In genomic region chr1:91209343-91209742, GRCm38 (mm10) we compare ENCODE assay signal across 8 mouse cellular contexts. TPM values are rescaled to one million over a fixed set of nuclear protein-coding genes. Genes with fewer than 3 reads are reported as not detected.
DNase-seq lines count a peak whose midpoint lies in the region; ATAC-seq lines count a peak whose summit lies in the region.

No protein-coding gene starts in this region.

- peak overlapping the region; percentile 27; the same call in 1 of the 2 replicates for H3K27ac ChIP-seq in forebrain, embryonic 13.5 days
- no peak overlapping the region for H3K27ac ChIP-seq in forebrain, embryonic 10.5 days

- peak; percentile 54; the same call in 1 of the 2 replicates for ATAC-seq in forebrain, embryonic 13.5 days

- DNase-seq in forebrain, embryonic 10.5 days (ENCODE audit: extremely low spot score, low spot score): no peak
- DNase-seq in brain, adult 2 months (ENCODE audit: low read depth, low spot score): peak; percentile 89
- peak; percentile 32 to 33 for DNase-seq in gastrocnemius, adult 8-10 months (ENCODE audit: low spot score in 2 of 2)
- peak; percentile 70 to 81 for DNase-seq in left cerebral cortex, postnatal 10 days (ENCODE audit: extremely low spot score in 1 of 2, low spot score in 2 of 2)
- no peak for DNase-seq in kidney, postnatal 10 days
- no peak for DNase-seq in adrenal gland, adult 2 months
- no peak for DNase-seq in B cell, adult 2 months

- peaks cover 14% of the 10 kb centered on the region for H3K4me1 ChIP-seq in forebrain, embryonic 13.5 days
- H3K4me1 ChIP-seq in forebrain, embryonic 10.5 days: peaks cover 7% of the 10 kb centered on the region; the same call in 1 of the 2 replicates

- 81% methylated on average over 6 of the region's 6 CpGs for WGBS in forebrain, embryonic 13.5 days
- WGBS in forebrain, embryonic 10.5 days: 86% methylated on average over 6 of the region's 6 CpGs

- no peaks in the 10 kb centered on the region for H3K36me3 ChIP-seq in forebrain, embryonic 13.5 days (ENCODE audit: poor library complexity, severe bottlenecking)
- H3K36me3 ChIP-seq in forebrain, embryonic 10.5 days (replicated peaks): no peaks in the 10 kb centered on the region

- H3K27me3 ChIP-seq in forebrain, embryonic 13.5 days: no peaks in the 10 kb centered on the region
- H3K27me3 ChIP-seq in forebrain, embryonic 10.5 days (ENCODE audit: poor library complexity, severe bottlenecking): peaks cover 5% of the 10 kb centered on the region

- no peak overlapping the region for H3K4me3 ChIP-seq in forebrain, embryonic 13.5 days
- H3K4me3 ChIP-seq in forebrain, embryonic 10.5 days: no peak overlapping the region

- intact Hi-C loops in left cerebral cortex, postnatal 10 days (cut with DNase I): no loop called here

- no peak overlapping the region for H3K9ac ChIP-seq in forebrain, embryonic 13.5 days

- no peak overlapping the region for H3K4me2 ChIP-seq in forebrain, embryonic 13.5 days

- H3K9me3 ChIP-seq in forebrain, embryonic 13.5 days (replicated peaks): no peaks in the 10 kb centered on the region
- no peaks in the 10 kb centered on the region for H3K9me3 ChIP-seq in forebrain, embryonic 10.5 days

RNA-seq across cellular contexts. Expression of gene Ramp1, which starts 29.7 kb away (rescaled TPM):
- polyA plus RNA-seq in forebrain, embryonic 13.5 days (2015; fragmentation: Nextera tagmentation; extraction: Ambion mirVana): 0.31 and 0.59 TPM in 2 replicates
- polyA plus RNA-seq in forebrain, embryonic 10.5 days (2016; fragmentation: Nextera tagmentation; extraction: Ambion mirVana): 0.06 and 0.10 TPM in 2 replicates
- 10 to 100 TPM; 10.7 to 19.5 (median 15.8) TPM for total RNA-seq in gastrocnemius, adult 8-10 months (2022)
- 10 to 100 TPM; 33.9 to 37.5 TPM for total RNA-seq in left cerebral cortex, postnatal 10 days (2021)
- 10 to 100 TPM in 1 of 2 experiments, 1 to 10 TPM in 1; 8.0 to 10.7 TPM for total RNA-seq in adrenal gland, adult 2 months (2021)
- 19.9 and 26.5 TPM in 2 replicates for polyA plus RNA-seq in adrenal gland, adult 2 months (2012; rRNA removed)

RNA-seq across cellular contexts. Expression of gene Ube2f, which starts 40.8 kb away (rescaled TPM):
- polyA plus RNA-seq in forebrain, embryonic 13.5 days (2015; fragmentation: Nextera tagmentation; extraction: Ambion mirVana): 81.3 and 82.6 TPM in 2 replicates
- polyA plus RNA-seq in forebrain, embryonic 10.5 days (2016; fragmentation: Nextera tagmentation; extraction: Ambion mirVana): 95.3 and 99.9 TPM in 2 replicates
- total RNA-seq in gastrocnemius, adult 8-10 months (2022): 10 to 100 TPM; 49.2 to 54.3 (median 50.0) TPM
- total RNA-seq in left cerebral cortex, postnatal 10 days (2021): 10 to 100 TPM; 47.5 to 50.0 TPM
- total RNA-seq in adrenal gland, adult 2 months (2021): 100 to 1,000 TPM in 1 of 2 experiments, 10 to 100 TPM in 1; 64.8 to 109 TPM
- polyA plus RNA-seq in adrenal gland, adult 2 months (2012; rRNA removed): 11.7 and 13.9 TPM in 2 replicates

Comparison
In these comparisons a context has a peak if more than half of its experiments do, and no peak if none do; other contexts are left out.
1. DNase-seq: peak in brain, adult 2 months (single experiment), gastrocnemius, adult 8-10 months (2 of 2) and left cerebral cortex, postnatal 10 days (2 of 2); none in forebrain, embryonic 10.5 days (single experiment), kidney, postnatal 10 days (single experiment), adrenal gland, adult 2 months (single experiment) and B cell, adult 2 months (0 of 2).